Mouse (Mus musculus): Measurements from ENCODE around the gene Ssxa1. TPM values are rescaled to one million over a fixed set of nuclear protein-coding genes. Genes with fewer than 3 reads are reported as not detected.
"Not testable (repeated sequence)": the region's sequence is repeated elsewhere in the genome, so short reads cannot be mapped to it uniquely, and the experiment has no call there.

The Ssxa1 gene
- not detected for total RNA-seq (2021)
- long read RNA-seq, experiment 1, result 0 reads
- long read RNA-seq, experiment 2, result 0 reads

- no peak for DNase-seq (ENCODE audit: low spot score in 2 of 2)
- intact Hi-C loops (cut with DNase I), result no loop called here
Observed at GRCm38 (mm10) chrX:21115520-21115919, at the start of gene Ssxa1. Gene Ssxa1, plus strand, starts transcription at chrX:21115820.

DNA sequence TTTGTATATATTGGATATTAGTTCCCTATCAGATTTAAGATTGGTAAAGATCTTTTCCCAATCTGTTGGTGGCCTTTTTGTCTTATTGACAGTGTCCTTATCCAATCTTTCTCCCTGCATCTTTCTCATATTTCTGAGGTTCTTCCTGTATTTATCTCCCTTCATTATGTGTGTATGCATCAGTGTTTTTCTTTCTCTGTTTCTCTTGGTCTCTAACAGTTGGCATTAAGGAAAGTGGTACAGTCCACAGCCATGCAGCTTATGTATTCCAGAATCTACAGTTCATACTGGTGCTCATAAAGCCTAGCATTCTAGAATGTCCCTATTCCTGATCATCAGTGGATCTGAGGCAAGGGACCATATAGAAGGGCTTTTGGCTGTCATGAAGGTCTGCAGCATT lies 47.5 kb upstream of the Ssxa1 start, which contains the start of gene Spaca5:
Spaca5 (plus strand) TSS at position 301 of the 400 bp plus-strand sequence.
- intact Hi-C loops (cut with DNase I), result no loop called here
- DNase-seq (ENCODE audit: low spot score in 2 of 2), result no peak

GRCm38 (mm10) chrX:21088645-21088982 lies 27.0 kb upstream of the Ssxa1 start:
- DNase-seq (ENCODE audit: low spot score in 2 of 2), result no peak
- intact Hi-C loops (cut with DNase I), result no loop called here

DNA sequence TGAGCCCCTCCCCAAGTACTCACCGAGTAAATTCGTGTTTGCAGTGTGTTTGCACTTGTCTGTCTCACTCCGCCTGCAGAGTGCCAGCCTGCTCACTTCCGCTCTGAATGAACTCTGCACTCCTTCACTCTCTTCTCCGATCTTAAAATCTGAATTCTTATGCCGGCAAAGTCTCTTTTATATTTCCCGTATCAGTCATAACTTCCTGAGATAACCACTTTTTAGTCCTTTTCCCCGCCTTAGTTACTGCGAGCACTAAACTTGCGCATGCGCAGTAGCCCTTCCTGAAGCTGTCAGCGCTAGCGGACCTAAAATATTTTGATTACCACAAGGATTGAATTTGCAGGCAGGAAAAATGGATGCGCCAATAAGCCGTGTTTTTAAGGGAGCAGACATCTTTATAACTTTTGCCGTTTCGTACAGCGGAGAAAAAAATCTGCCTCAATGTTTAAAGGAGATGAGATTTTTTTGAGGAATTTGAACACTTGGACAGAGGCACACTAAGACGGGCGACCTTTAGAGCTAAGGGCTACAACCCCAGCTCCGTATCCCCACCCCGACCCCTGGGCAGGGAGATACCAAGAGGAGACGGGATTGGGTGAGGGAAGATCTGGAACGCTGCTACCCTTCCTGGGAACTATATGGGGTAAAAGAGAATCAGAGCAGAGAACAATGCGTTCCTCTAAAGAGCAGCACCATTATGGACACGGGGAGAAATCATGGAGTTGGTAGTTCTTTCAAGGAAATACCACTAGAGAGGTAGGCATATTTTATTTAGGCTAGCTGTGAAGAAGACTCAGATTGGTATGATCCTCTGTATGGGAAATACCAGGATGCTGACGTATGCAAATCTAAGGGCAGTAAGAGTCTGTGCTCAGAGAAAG lies 26.4 kb upstream of the Ssxa1 start, which contains the start of gene Zfp300:
Zfp300 (minus strand) TSS at position 545 of the 884 bp plus-strand sequence.
- intact Hi-C loops (cut with DNase I), result no loop called here
- peak; percentile 72 to 73 for DNase-seq (ENCODE audit: low spot score in 2 of 2)

GRCm38 (mm10) chrX:21089867-21090239 lies 25.8 kb upstream of the Ssxa1 start:
- intact Hi-C loops (cut with DNase I), result no loop called here

DNA sequence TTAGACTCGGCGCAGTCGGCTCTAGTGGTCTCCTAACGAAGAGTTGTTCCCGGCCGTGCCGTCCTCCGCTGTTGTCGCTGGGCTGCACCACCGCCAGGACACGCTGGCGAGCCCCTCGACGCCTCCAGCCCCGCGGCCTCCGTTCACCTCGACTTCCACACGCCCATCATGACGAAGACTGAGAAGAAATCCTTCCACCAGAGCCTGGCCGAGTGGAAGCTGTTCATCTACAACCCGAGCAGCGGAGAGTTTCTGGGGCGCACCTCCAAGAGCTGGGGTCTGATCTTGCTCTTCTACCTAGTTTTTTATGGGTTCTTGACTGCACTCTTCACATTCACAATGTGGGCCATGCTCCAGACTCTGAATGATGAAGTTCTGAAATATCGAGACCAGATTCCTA lies 31.1 kb downstream of the Ssxa1 start:
- intact Hi-C loops (cut with DNase I); DNase-seq (ENCODE audit: low spot score in 2 of 2): not testable (repeated sequence)

More at GRCm38 (mm10) chrX:21089867-21090239, 25.8 kb upstream of the Ssxa1 start:
- peak in 1 of 2 experiments; percentile 6 for DNase-seq (ENCODE audit: low spot score in 2 of 2)

Other genes with a start within 250 kb of the Ssxa1 start
- 1 to 10 TPM in 1 of 2 experiments, not detected in 1; 1.2 TPM for gene Timp1, start 245.7 kb upstream of the Ssxa1 start, total RNA-seq (2021)
- 100 to 1,000 TPM; 579 to 600 TPM for gene Syn1, start 194.8 kb upstream of the Ssxa1 start, total RNA-seq (2021)
- gene Cfp, start 184.3 kb upstream of the Ssxa1 start, total RNA-seq (2021), result 10 to 100 TPM in 1 of 2 experiments, 1 to 10 TPM in 1; 8.1 to 14.5 TPM
- gene Elk1, start 165.2 kb upstream of the Ssxa1 start, total RNA-seq (2021), result 10 to 100 TPM; 42.7 to 43.2 TPM
- 10 to 100 TPM; 10.4 TPM for gene Uxt, start 153.8 kb upstream of the Ssxa1 start, total RNA-seq (2021)
- gene Zfp182, start 53.5 kb upstream of the Ssxa1 start, total RNA-seq (2021), result 1 to 10 TPM; 8.9 to 9.2 TPM
- not detected for gene Spaca5, start 47.4 kb upstream of the Ssxa1 start, total RNA-seq (2021)
- gene Zfp300, start 26.3 kb upstream of the Ssxa1 start, total RNA-seq (2021), result 1 to 10 TPM; 2.9 to 3.8 TPM
- not detected for gene Gm21876, start 59.8 kb downstream of the Ssxa1 start, total RNA-seq (2021)

All from left cerebral cortex, postnatal 14 days (tissue).